Mouse (Mus musculus): ENCODE measurements around the gene D10Wsu102e.

The D10Wsu102e gene

DNA sequence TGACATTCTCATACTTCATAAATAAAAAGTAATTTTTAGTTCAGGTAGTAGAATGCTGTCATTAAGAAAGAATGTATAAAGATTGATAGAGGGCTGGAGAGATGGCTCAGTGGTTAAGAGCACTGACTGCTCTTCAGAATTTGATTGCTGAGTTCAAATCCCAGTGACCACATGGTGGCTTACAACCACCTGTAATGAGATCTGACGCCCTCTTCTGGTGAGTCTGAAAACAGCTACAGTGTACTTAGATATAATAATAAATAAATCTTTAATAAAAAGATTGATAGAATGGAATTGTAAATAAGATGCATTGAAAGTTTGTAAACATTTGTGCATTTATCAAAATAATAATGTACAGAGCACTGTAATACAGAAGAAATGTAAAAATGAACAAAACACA, 176.4 kb downstream of the D10Wsu102e start:
- no peak for DNase-seq (ENCODE audit: low read depth, low spot score)

Measured in retina, postnatal 7 days (tissue).